18 mouse cellular contexts compared by ENCODE assay signal in genomic region chr4:149634157-149634556, GRCm38 (mm10).
"Had no signal": no experiment of that assay in that cellular context is flagged by ENCODE, and none has a peak within 500 bp of the region (broad histone marks: within the 10 kb centered on the region; RNA-seq: fewer than 3 reads in every experiment).

No protein-coding gene starts in this region.

- H3K36me3 ChIP-seq: liver, embryonic 15.5 days had no signal

- H3K27ac ChIP-seq: lung, embryonic 15.5 days; macrophage; midbrain, embryonic 13.5 days; midbrain, embryonic 15.5 days; neural tube, embryonic 12.5 days had no signal

- DNase-seq: lung, adult 2 months; lung, postnatal 14 days; lung, postnatal 36 days; right cerebral cortex, postnatal 25 days; right cerebral cortex, postnatal 4 days; spleen, adult 18-20 months; thymus, adult 18-20 months; thymus, postnatal 14 days; thymus, postnatal 36 days had no signal

- H3K4me1 ChIP-seq: lung, embryonic 15.5 days; midbrain, embryonic 13.5 days; midbrain, embryonic 15.5 days; neural tube, embryonic 12.5 days had no signal

- H3K4me3 ChIP-seq: liver, embryonic 15.5 days; lung, embryonic 15.5 days; megakaryocyte, embryonic 14.5 days; midbrain, embryonic 13.5 days; midbrain, embryonic 15.5 days; neural tube, embryonic 12.5 days had no signal

- H3K4me2 ChIP-seq: liver, embryonic 15.5 days; lung, embryonic 15.5 days; midbrain, embryonic 11.5 days; midbrain, embryonic 13.5 days; midbrain, embryonic 15.5 days; neural tube, embryonic 12.5 days had no signal

- H3K9me3 ChIP-seq: liver, embryonic 15.5 days; lung, embryonic 15.5 days; megakaryocyte, embryonic 14.5 days; midbrain, embryonic 13.5 days; midbrain, embryonic 15.5 days; neural tube, embryonic 12.5 days had no signal

- H3K9ac ChIP-seq: liver, embryonic 15.5 days; lung, embryonic 15.5 days; midbrain, embryonic 13.5 days; midbrain, embryonic 15.5 days; neural tube, embryonic 12.5 days had no signal

- ATAC-seq: lung, postnatal 0 days; midbrain, embryonic 13.5 days; midbrain, embryonic 15.5 days had no signal

- H3K27me3 ChIP-seq: liver, embryonic 15.5 days; lung, embryonic 15.5 days; midbrain, embryonic 13.5 days; midbrain, embryonic 15.5 days; neural tube, embryonic 12.5 days had no signal
